Mouse (Mus musculus) ovary, postnatal 10 days (tissue): ENCODE measurements around the gene Nodal.

Source experiments
- DNase-seq: peaks from one replicate; pipeline ENCODE4 v3.0.0; 2022; ENCODE audit warnings: low spot score

Gene Nodal

GRCm38 (mm10) chr10:61398125-61398524 lies 19.6 kb upstream of the Nodal start:
- DNase-seq, result no peak

DNA sequence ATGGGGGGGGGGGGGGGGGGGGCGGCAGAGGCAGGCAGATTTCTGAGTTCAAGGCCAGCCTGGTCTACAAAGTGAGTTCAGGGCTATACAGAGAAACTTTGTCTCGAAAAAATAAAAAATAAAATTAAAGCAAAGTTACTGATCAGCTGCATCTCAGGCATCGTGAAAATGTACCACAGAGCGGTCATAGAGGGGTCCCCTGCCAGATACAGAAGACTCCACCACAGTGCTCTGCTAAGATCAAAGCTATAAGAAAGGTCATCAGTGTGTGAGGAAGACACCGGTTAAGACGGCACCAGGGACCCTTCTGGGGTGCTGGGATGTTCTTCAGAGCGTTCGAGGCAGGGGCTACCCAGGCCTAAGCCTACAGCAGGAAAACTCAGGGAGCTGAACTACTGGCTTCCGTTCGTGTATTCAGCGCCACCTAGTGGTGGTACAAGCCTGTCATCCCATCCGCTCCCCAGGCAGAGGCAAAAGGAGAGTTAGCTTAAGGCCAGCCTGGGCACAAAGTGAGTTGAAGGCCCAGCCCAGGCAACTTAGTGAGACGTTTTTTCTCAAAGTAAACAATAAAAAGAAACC lies 18.5 kb upstream of the Nodal start:
- DNase-seq, result no peak

GRCm38 (mm10) chr10:61400407-61400806 lies 17.4 kb upstream of the Nodal start:
- no peak for DNase-seq

GRCm38 (mm10) chr10:61402480-61402879 lies 15.3 kb upstream of the Nodal start:
- no peak for DNase-seq

DNA sequence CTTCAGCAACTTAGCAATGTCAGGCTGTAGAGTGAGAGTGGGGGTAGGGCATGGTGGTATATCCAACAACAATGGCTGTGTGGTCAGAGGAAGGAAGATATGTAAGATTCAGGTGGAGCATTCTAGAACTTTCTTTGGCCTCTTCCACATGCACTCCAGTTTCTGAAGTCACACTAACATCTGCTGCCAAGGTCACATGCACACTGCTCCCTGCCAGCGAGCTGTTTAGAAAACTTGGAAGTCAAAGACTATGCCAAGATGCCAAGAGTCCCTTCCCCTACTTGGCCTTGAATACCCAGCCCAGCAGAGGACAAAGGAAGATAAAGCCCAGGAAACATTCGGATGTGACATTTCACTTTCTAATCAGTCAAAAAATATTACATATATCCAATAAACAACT lies 14.9 kb upstream of the Nodal start:
- no peak for DNase-seq

DNA sequence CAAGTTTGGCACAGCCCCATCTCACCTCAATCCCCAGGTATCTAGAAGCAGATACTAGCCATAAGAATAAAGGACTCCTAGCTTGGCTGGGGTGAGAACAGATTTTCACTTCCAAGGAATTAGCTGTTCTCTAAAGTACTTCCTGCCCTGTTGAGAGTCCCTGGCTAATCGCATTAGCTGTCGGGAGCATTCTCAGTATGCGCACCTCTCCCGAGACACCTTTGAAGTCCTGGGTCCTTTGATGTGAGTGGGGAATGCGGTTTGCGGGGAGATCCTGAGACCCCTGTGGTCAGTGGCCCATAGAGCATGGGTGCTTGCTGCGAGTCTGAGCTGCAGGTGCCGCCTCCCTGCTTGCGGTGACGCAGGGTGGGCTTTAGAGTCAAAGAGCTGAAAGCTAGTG lies 11.8 kb upstream of the Nodal start:
- DNase-seq, result no peak

DNA sequence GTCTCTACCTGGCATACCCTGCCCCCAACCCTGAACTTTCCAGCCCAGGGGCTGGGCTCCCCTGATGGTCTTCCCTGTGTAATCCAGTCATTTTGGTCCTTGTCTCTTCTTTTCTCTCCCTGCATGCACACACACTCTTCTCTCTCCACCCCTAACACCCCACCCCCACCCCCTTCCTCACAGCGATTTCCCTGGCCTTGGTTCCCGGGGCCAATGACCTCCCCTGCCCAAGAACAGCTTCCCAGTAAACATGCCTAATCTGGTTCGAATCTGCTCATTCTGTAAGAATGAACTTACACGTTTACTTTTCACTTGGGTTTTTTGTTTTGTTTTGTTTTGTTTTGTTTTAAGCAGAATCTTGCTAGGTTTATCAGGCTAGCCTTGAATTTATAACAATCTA lies 8.0 kb upstream of the Nodal start:
- DNase-seq, result no peak

GRCm38 (mm10) chr10:61410193-61410592 lies 7.6 kb upstream of the Nodal start:
- no peak for DNase-seq

DNA sequence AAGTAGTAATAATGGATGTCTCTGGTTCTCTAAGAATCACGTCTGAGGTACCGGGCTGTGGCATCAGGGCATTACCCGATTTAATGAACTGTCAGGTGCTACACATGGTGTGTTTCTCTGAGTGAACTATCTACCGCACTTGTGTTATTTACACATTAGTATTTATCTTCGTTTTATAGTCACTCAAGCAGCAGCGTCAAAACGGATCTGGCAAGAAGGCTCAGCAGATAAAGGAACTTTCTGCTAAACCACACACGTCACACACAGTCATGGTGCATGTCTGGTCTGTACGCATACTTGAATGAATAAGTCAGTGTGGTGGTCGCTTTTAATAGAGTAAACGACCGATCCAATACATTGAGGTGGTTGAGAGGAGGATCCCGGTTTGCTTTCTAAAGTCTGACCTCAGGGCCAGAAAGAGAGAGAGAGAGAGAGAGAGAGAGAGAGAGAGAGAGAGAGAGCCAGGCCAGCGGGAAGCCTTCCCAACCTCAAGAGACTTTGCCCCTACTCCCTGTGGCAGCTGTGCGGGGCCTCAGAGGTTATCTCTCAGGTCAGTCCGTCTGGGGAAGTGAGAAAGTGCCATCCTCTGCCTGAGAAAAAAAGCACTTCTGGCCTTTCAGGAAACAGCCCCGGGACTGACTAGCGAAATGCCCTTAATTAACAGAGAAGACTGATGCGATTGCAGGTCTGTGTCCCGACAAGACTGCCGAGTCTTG lies 4.7 kb upstream of the Nodal start:
- DNase-seq, result no peak

- DNase-seq, result no peak
These were observed 2.5 kb upstream of the Nodal start for GRCm38 (mm10) chr10:61415240-61415639.

DNA sequence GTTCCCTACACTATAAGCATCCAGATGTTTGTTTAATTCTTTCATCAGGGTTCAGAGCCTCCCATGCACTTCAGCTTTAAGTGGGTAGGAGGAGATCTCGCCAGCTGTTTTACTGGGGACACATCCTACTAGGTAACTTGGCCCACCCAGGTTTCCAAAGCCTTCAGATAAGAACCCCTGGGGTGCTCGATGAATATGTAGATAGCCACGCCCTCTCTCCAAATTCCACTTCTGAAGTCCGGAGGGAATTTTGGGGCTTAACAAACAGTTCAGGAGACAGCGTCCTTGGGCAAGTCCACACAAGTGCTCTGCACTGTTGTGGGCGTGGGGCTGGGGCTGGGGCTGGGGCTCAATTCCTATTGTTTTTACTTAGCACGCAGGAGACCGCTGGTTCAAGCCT lies 1.9 kb upstream of the Nodal start:
- no peak for DNase-seq

DNA sequence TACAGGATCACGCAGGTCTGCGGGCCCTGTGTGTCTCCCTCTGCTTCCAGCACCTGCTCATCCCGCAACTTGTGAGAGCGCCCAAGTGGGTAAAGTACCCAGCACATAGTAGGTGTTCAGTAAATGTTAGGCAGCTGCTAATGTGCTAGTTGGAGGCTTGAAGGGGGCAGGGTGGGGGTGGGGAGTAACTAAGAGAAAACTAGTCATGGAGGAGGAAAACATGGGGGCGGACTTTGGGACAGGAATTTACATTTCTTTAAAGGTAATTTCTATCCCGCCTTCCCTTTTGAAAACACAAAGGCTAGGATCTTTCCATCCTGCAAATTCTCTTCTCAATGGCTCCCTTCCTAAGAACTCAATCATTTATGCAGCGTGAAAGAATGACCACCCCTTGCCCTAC lies 1.2 kb upstream of the Nodal start:
- no peak for DNase-seq

DNA sequence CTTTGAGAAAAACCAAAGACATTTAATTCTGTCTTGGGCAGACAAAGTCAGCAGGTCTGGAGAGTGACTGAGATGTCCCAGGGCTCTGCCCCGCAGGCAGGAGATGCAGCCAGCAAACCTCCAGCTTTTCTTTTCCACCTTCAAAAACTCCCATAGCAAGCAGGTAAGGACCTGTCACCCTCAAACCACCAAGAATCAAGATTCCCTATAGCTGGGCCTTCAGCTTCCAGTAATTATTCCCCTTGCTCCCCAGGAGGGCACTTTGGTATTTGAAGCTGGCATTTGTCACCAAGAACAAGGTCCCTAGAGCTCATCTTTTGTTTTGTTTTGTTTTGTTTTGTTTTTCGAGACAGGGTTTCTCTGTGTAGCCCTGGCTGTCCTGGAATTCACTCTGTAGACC lies 726 bp upstream of the Nodal start:
- DNase-seq, result no peak

GRCm38 (mm10) chr10:61418131-61418900 lies 544 bp downstream of the Nodal start:
- DNase-seq, result no peak

DNA sequence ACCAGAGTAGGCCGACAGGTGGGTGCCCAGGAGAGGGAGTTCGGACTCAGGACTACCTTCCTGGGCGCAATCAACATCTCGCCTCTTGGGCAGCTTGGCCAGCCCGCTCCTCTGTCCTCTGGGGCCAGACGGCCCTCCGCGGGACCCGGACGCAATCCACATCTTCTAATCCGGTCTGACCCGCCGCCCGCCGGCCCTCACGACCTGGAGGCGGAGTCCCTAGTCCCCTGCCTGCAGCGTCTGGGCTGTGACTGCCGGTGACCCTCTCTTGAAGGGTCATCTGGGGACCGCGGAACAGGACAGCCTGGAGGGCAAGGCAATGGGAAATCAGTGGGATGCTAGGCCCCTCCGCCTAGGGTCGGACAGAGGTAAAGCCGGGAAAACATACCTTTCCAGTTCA lies 1.4 kb downstream of the Nodal start:
- no peak for DNase-seq

GRCm38 (mm10) chr10:61420011-61420410 lies 2.2 kb downstream of the Nodal start:
- no peak for DNase-seq

DNA sequence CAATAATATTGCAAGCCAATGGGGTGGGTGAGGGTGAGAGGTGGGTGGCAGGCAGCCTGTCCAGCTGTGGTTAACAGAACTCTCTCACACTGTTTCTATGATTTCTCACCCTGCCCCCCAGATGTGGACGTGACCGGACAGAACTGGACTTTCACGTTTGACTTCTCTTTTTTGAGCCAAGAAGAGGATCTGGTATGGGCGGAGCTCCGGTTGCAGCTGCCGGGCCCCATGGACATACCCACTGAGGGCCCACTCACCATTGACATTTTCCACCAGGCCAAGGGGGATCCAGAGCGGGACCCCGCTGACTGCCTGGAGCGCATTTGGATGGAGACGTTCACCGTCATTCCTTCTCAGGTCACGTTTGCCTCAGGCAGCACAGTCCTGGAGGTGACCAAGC lies 5.1 kb downstream of the Nodal start:
- DNase-seq, result no peak

DNA sequence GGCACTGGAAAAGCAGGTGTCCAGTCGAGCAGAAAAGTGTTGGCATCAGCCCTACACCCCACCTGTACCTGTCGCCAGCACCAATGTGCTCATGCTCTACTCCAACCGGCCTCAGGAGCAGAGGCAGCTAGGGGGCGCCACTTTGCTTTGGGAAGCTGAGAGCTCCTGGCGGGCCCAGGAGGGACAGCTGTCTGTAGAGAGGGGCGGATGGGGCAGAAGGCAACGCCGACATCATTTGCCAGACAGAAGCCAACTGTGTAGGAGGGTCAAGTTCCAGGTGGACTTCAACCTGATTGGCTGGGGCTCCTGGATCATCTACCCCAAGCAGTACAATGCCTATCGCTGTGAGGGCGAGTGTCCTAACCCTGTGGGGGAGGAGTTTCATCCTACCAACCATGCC lies 5.5 kb downstream of the Nodal start:
- DNase-seq, result no peak

DNA sequence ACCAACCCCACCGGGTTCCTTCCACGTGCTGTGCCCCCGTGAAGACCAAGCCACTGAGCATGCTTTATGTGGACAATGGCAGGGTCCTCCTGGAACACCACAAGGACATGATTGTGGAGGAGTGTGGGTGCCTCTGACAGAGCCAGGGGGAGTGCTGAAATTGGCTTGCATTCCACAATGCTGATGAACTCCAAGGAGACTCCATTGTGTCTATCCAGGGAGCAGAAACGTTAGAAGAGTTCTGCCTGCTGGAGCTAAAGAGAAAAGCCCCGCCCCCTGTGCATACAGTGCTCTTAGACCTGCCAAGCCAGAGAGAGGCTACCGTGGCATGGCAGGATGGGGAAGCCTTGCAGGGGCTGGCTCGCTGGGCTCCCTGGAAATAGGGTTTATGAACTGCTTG lies 6.7 kb downstream of the Nodal start:
- DNase-seq, result no peak

DNA sequence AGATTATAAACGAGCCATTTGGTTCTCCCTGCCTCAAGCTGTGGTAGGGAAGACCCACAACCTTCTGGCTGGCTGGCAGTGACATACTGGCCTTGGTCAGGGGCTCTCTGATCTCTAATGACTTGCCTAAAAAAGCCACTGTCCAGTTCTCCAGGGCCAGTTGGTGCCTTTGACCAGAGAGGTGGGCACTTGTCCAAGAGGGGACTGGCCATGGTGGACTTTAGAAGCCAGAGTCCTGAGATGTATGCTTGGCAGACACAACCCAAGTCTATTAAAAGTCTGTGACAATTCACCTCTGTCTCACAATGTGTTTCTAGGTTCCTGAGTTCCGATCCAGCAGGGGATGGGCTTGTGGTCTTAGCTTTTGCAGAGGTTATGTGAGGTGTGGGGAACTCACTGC lies 7.3 kb downstream of the Nodal start:
- no peak for DNase-seq

- no peak for DNase-seq
These were observed 8.5 kb downstream of the Nodal start for GRCm38 (mm10) chr10:61426251-61426757.

DNA sequence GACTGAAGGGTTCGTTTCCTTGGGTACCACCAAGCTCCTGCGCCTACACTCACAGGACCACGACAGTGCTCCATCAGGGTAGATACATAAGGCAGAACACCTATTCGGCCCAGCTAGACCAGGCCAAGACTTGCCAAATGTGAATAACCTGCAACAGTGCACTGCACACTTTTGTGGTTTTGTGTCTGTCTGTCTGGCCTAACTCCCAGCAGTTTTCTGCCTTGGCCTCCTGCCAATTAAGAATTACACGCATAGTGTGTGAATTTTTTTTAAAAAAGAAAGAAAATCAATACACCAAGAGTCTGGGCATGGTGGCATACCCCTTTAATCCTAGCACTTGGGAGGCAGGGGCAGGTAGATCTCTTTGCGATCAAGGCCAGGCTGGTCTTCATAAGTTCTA lies 10.2 kb downstream of the Nodal start:
- DNase-seq, result no peak

DNA sequence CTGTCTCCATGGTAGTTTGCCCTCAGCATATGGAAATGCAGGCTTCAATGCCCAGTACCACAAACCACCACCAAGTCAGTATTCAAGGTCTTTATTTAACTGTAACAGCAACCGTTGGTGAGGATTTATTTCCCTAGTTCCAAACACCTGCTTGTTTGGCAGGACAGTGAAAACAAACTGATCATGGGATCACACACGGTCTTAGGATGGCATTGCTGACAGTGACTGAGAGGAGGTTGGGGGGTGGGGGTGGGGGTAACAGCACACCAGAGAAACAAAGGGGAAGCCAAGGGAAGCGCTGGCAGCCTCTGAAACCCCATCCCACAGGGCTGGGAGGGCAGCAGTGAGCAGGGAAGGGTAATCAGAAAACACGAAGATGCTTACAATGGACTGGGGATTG lies 10.6 kb downstream of the Nodal start:
- DNase-seq, result no peak
